Mouse (Mus musculus): Measurements from ENCODE around the gene Cmip. TPM values are rescaled to one million over a fixed set of nuclear protein-coding genes. Genes with fewer than 3 reads are reported as not detected.
A peak's percentile ranks its signal among the peaks of the same experiment; 100 is the strongest.

Cmip gene
- total and polyA plus RNA-seq, 2 experiments from 2014 or later, result 212 to 266 TPM

- no peak for TF ChIP-seq CTCF (IDR thresholded peaks at IDR 0.05)
- no peaks in the 10 kb centered on the region for H3K36me3 ChIP-seq (ENCODE audit: insufficient read depth, low read length)
- H3K4me3 ChIP-seq (ENCODE audit: low read depth, low read length), result no peak overlapping the region
- WGBS, result 58% methylated on average over 4 of the region's 4 CpGs
- H3K4me1 ChIP-seq (ENCODE audit: insufficient read depth, low read length), result peaks cover 11% of the 10 kb centered on the region
- no peak overlapping the region for H3K27ac ChIP-seq (ENCODE audit: low read depth, low read length)
- ATAC-seq (ENCODE audit: low FRiP score), result no peak
- no peak overlapping the region for H3K9ac ChIP-seq (replicated peaks; ENCODE audit: low read length, poor library complexity, severe bottlenecking)
- H3K27me3 ChIP-seq (ENCODE audit: insufficient read depth, low read length), result no peaks in the 10 kb centered on the region
- no peaks in the 10 kb centered on the region for H3K9me3 ChIP-seq (ENCODE audit: low read length)
- DNase-seq (ENCODE audit: low spot score), result no peak
- H3K4me2 ChIP-seq (ENCODE audit: low read depth, low read length, poor library complexity, severe bottlenecking), result no peak overlapping the region
Observed at GRCm38 (mm10) chr8:117347556-117347955, 90.7 kb downstream of the Cmip start.

GRCm38 (mm10) chr8:117348718-117349394 lies 92.0 kb downstream of the Cmip start:
- Histone ChIP-seq H3K27ac (ENCODE audit: low read depth, low read length) (no peak overlapping the region), H3K4me2 (ENCODE audit: low read depth, low read length, poor library complexity, severe bottlenecking) (no peak overlapping the region), H3K36me3 (ENCODE audit: insufficient read depth, low read length) (no peaks in the 10 kb centered on the region), H3K4me3 (ENCODE audit: low read depth, low read length) (no peak overlapping the region), H3K9ac (replicated peaks; ENCODE audit: low read length, poor library complexity, severe bottlenecking) (no peak overlapping the region), H3K4me1 (ENCODE audit: insufficient read depth, low read length) (peaks cover 11% of the 10 kb centered on the region), H3K9me3 (ENCODE audit: low read length) (no peaks in the 10 kb centered on the region), H3K27me3 (ENCODE audit: insufficient read depth, low read length) (no peaks in the 10 kb centered on the region)
- no peak for TF ChIP-seq CTCF (IDR thresholded peaks at IDR 0.05)
- WGBS, result 40% methylated on average over 11 of the region's 11 CpGs
- ATAC-seq (ENCODE audit: low FRiP score) (peak; percentile 49; the same call in 1 of the 2 replicates), DNase-seq (ENCODE audit: low spot score) (no peak)

- DNase-seq (ENCODE audit: low spot score) (no peak), ATAC-seq (ENCODE audit: low FRiP score) (no peak)
- Histone ChIP-seq H3K36me3 (ENCODE audit: insufficient read depth, low read length) (no peaks in the 10 kb centered on the region), H3K4me2 (ENCODE audit: low read depth, low read length, poor library complexity, severe bottlenecking) (no peak overlapping the region), H3K27me3 (ENCODE audit: insufficient read depth, low read length) (no peaks in the 10 kb centered on the region), H3K9me3 (ENCODE audit: low read length) (no peaks in the 10 kb centered on the region), H3K9ac (replicated peaks; ENCODE audit: low read length, poor library complexity, severe bottlenecking) (no peak overlapping the region), H3K4me1 (ENCODE audit: insufficient read depth, low read length) (peaks cover 13% of the 10 kb centered on the region), H3K27ac (ENCODE audit: low read depth, low read length) (no peak overlapping the region), H3K4me3 (ENCODE audit: low read depth, low read length) (no peak overlapping the region)
- TF ChIP-seq CTCF (IDR thresholded peaks at IDR 0.05), result no peak
- 90% methylated on average over 4 of the region's 4 CpGs for WGBS
Observed at GRCm38 (mm10) chr8:117349541-117349940, 92.7 kb downstream of the Cmip start.

GRCm38 (mm10) chr8:117352098-117352497 lies 95.2 kb downstream of the Cmip start:
- H3K4me1 ChIP-seq (ENCODE audit: insufficient read depth, low read length), result peaks cover 20% of the 10 kb centered on the region
- TF ChIP-seq CTCF (IDR thresholded peaks at IDR 0.05), result no peak
- no peaks in the 10 kb centered on the region for H3K9me3 ChIP-seq (ENCODE audit: low read length)
- no peak for ATAC-seq (ENCODE audit: low FRiP score)
- H3K36me3 ChIP-seq (ENCODE audit: insufficient read depth, low read length), result no peaks in the 10 kb centered on the region
- no peak overlapping the region for H3K27ac ChIP-seq (ENCODE audit: low read depth, low read length)
- no peak overlapping the region for H3K4me3 ChIP-seq (ENCODE audit: low read depth, low read length)
- no peak for DNase-seq (ENCODE audit: low spot score)
- 96% methylated on average over 4 of the region's 4 CpGs for WGBS
- H3K27me3 ChIP-seq (ENCODE audit: insufficient read depth, low read length), result no peaks in the 10 kb centered on the region
- no peak overlapping the region for H3K4me2 ChIP-seq (ENCODE audit: low read depth, low read length, poor library complexity, severe bottlenecking)
- H3K9ac ChIP-seq (replicated peaks; ENCODE audit: low read length, poor library complexity, severe bottlenecking), result no peak overlapping the region

GRCm38 (mm10) chr8:117355111-117355831 lies 98.4 kb downstream of the Cmip start:
- Histone ChIP-seq H3K9ac (replicated peaks; ENCODE audit: low read length, poor library complexity, severe bottlenecking) (no peak overlapping the region), H3K4me2 (ENCODE audit: low read depth, low read length, poor library complexity, severe bottlenecking) (no peak overlapping the region), H3K36me3 (ENCODE audit: insufficient read depth, low read length) (no peaks in the 10 kb centered on the region), H3K9me3 (ENCODE audit: low read length) (no peaks in the 10 kb centered on the region), H3K27me3 (ENCODE audit: insufficient read depth, low read length) (no peaks in the 10 kb centered on the region), H3K4me1 (ENCODE audit: insufficient read depth, low read length) (peaks cover 8% of the 10 kb centered on the region; the same call in 1 of the 2 replicates), H3K4me3 (ENCODE audit: low read depth, low read length) (no peak overlapping the region), H3K27ac (ENCODE audit: low read depth, low read length) (no peak overlapping the region)
- DNase-seq (ENCODE audit: low spot score) (peak; percentile 55), ATAC-seq (ENCODE audit: low FRiP score) (no peak)
- 66% methylated on average over 12 of the region's 12 CpGs for WGBS
- no peak for TF ChIP-seq CTCF (IDR thresholded peaks at IDR 0.05)

- Histone ChIP-seq H3K27me3 (ENCODE audit: insufficient read depth, low read length) (no peaks in the 10 kb centered on the region), H3K36me3 (ENCODE audit: insufficient read depth, low read length) (no peaks in the 10 kb centered on the region), H3K9ac (replicated peaks; ENCODE audit: low read length, poor library complexity, severe bottlenecking) (no peak overlapping the region), H3K9me3 (ENCODE audit: low read length) (no peaks in the 10 kb centered on the region), H3K4me2 (ENCODE audit: low read depth, low read length, poor library complexity, severe bottlenecking) (no peak overlapping the region), H3K4me3 (ENCODE audit: low read depth, low read length) (no peak overlapping the region), H3K4me1 (ENCODE audit: insufficient read depth, low read length) (peaks cover 8% of the 10 kb centered on the region; the same call in 1 of the 2 replicates), H3K27ac (ENCODE audit: low read depth, low read length) (no peak overlapping the region)
- DNase-seq (ENCODE audit: low spot score) (no peak), ATAC-seq (ENCODE audit: low FRiP score) (no peak)
- 95% methylated on average over 13 of the region's 13 CpGs for WGBS
- no peak for TF ChIP-seq CTCF (IDR thresholded peaks at IDR 0.05)
Observed at GRCm38 (mm10) chr8:117356109-117356672, 99.3 kb downstream of the Cmip start.
